Mouse (Mus musculus) B cell, adult (primary cell): ENCODE results near the gene Stim2. TPM values are rescaled to one million over a fixed set of nuclear protein-coding genes. Genes with fewer than 3 reads are reported as not detected.

Experiments used
- total RNA-seq: library from RNA; stranded (reverse); gene quantifications from 4 replicates; pipeline ENCODE4 v1.2.4, GENCODE M21; 2023; ENCODE audit not compliant: inconsistent age

Gene Stim2
- total RNA-seq, result 45.6 to 69.0 TPM (median 58.5 TPM) in 4 replicates

GRCm38 (mm10) chr5:53998146-53998742 is at the start of gene Stim2:
TSS of gene Stim2 (plus strand) at chr5:53998499.

Other genes with a start within 250 kb of the Stim2 start
- 4.3 to 5.7 TPM (median 5.0 TPM) in 4 replicates for gene Tbc1d19, start 188.9 kb upstream of the Stim2 start, total RNA-seq